ENCODE assay signal across 9 mouse cellular contexts in genomic region chr11:79099032-79099431, GRCm38 (mm10). TPM values are rescaled to one million over a fixed set of nuclear protein-coding genes. Genes with fewer than 3 reads are reported as not detected.
DNase-seq lines count a peak whose midpoint lies in the region; ATAC-seq and TF ChIP-seq lines count a peak whose summit lies in the region.
"Had no signal": no experiment of that assay in that cellular context is flagged by ENCODE, and none has a peak within 500 bp of the region (broad histone marks: within the 10 kb centered on the region; RNA-seq: fewer than 3 reads in every experiment).

No protein-coding gene starts in this region.

- no peaks in the 10 kb centered on the region for H3K27me3 ChIP-seq in liver, adult 2 months (ENCODE audit: control insufficient read depth, insufficient read depth, low read length)
- H3K27me3 ChIP-seq in liver, embryonic 11.5 days (replicated peaks; ENCODE audit: control insufficient read depth, insufficient read depth, low read length) = no peaks in the 10 kb centered on the region
- no peaks in the 10 kb centered on the region for H3K27me3 ChIP-seq in limb, embryonic 12.5 days

- 0 out of 2 replicates have a peak, but pooled peaks cover 3% of the 10 kb centered on the region for H3K79me2 ChIP-seq in liver, adult 2 months (ENCODE audit: control insufficient read depth, insufficient read depth, low read length)

- TF ChIP-seq POLR2A in liver, adult 2 months (IDR thresholded peaks at IDR 0.05; ENCODE audit: extremely low read depth, insufficient read depth, low read length) = no peak

- H3K4me3 ChIP-seq in liver, adult 2 months (ENCODE audit: insufficient read depth, low read depth, low read length) = no peak overlapping the region
- no peak overlapping the region for H3K4me3 ChIP-seq in liver, embryonic 11.5 days (ENCODE audit: low read depth, low read length)
- no peak overlapping the region for H3K4me3 ChIP-seq in brown adipose tissue, adult 24 weeks (ENCODE audit: insufficient read depth, low read depth, low read length)
- no peak overlapping the region for H3K4me3 ChIP-seq in limb, embryonic 12.5 days (replicated peaks)

- no peaks in the 10 kb centered on the region for H3K9me3 ChIP-seq in liver, embryonic 11.5 days (ENCODE audit: control insufficient read depth, low read length)
- H3K9me3 ChIP-seq in limb, embryonic 12.5 days = no peaks in the 10 kb centered on the region

- no peak overlapping the region for H3K9ac ChIP-seq in liver, adult 2 months (ENCODE audit: low read depth, low read length)
- no peak overlapping the region for H3K9ac ChIP-seq in liver, embryonic 11.5 days (ENCODE audit: low read depth, low read length)
- H3K9ac ChIP-seq in limb, embryonic 12.5 days (replicated peaks) = no peak overlapping the region
- H3K9ac ChIP-seq: lung, embryonic 14.5 days had no signal

- no peak overlapping the region for H3K4me2 ChIP-seq in liver, embryonic 11.5 days
- H3K4me2 ChIP-seq in limb, embryonic 12.5 days = no peak overlapping the region
- H3K4me2 ChIP-seq: lung, embryonic 14.5 days had no signal

- peaks cover 3% of the 10 kb centered on the region; the same call in 1 of the 2 replicates for H3K4me1 ChIP-seq in liver, adult 2 months (ENCODE audit: control insufficient read depth, insufficient read depth, low read length)
- peaks cover 12% of the 10 kb centered on the region; the same call in 1 of the 2 replicates for H3K4me1 ChIP-seq in liver, embryonic 11.5 days (replicated peaks; ENCODE audit: control insufficient read depth, insufficient read depth, low read length)
- H3K4me1 ChIP-seq in brown adipose tissue, adult 24 weeks (ENCODE audit: control insufficient read depth, insufficient read depth, insufficient read length, low read length) = peaks cover 59% of the 10 kb centered on the region
- H3K4me1 ChIP-seq in limb, embryonic 12.5 days (replicated peaks) = peaks cover 39% of the 10 kb centered on the region

- 64% methylated on average over 8 of the region's 8 CpGs for WGBS in liver, adult 2 months
- 80% methylated on average over 8 of the region's 8 CpGs for WGBS in liver, embryonic 11.5 days
- 69% methylated on average over 8 of the region's 8 CpGs for WGBS in limb, embryonic 12.5 days

- H3K36me3 ChIP-seq in liver, adult 2 months (ENCODE audit: control insufficient read depth, insufficient read depth, low read length) = no peaks in the 10 kb centered on the region
- H3K36me3 ChIP-seq in liver, embryonic 11.5 days (ENCODE audit: control insufficient read depth, insufficient read depth, low read length) = no peaks in the 10 kb centered on the region
- H3K36me3 ChIP-seq in limb, embryonic 12.5 days = no peaks in the 10 kb centered on the region

- no peak for ATAC-seq in liver, embryonic 11.5 days (replicated peaks; ENCODE audit: low FRiP score)
- ATAC-seq in limb, embryonic 12.5 days (ENCODE audit: insufficient number of reproducible peaks, insufficient read depth, low FRiP score, low TSS enrichment, low read depth) = no peak
- ATAC-seq in CD4-positive, CD25-positive, alpha-beta regulatory T cell, adult 4 months = no peak

- DNase-seq in cerebellum, adult 9-11 months = peak; percentile 26
- no peak for DNase-seq in cerebellum, postnatal 36 days
- DNase-seq in liver, adult 2 months (ENCODE audit: extremely low read depth, low read depth, low spot score) = no peak
- no peak for DNase-seq in liver, embryonic 11.5 days (ENCODE audit: low spot score)
- no peak for DNase-seq in right cerebral cortex, postnatal 14 days
- DNase-seq: lung, embryonic 14.5 days had no signal

- no peak for TF ChIP-seq CTCF in liver, adult 2 months (IDR thresholded peaks at IDR 0.05; ENCODE audit: low read depth, low read length)

- H3K27ac ChIP-seq in liver, adult 2 months (replicated peaks; ENCODE audit: insufficient read depth, low read depth, low read length) = 0 out of 2 replicates have a peak overlapping the region, but pooled peaks have one; percentile 3
- H3K27ac ChIP-seq in liver, embryonic 11.5 days (ENCODE audit: low read depth, low read length) = no peak overlapping the region
- peak overlapping the region; percentile 19 for H3K27ac ChIP-seq in brown adipose tissue, adult 24 weeks (replicated peaks; ENCODE audit: low read depth, low read length)
- peak overlapping the region; percentile 60 for H3K27ac ChIP-seq in limb, embryonic 12.5 days

RNA-seq across cellular contexts. Expression of gene Ksr1, which starts 47.2 kb away (rescaled TPM):
- total RNA-seq in liver, adult 2 months (2014; rRNA removed) = 0.65 and 1.2 TPM in 2 replicates
- polyA plus RNA-seq in liver, adult 2 months (2012; rRNA removed) = 1.2 and 1.5 TPM in 2 replicates
- 4.1 and 5.0 TPM in 2 replicates for polyA plus RNA-seq in liver, embryonic 11.5 days (2014; fragmentation: Nextera tagmentation; extraction: Ambion mirVana)
- polyA plus RNA-seq in brown adipose tissue, adult 24 weeks (2012; ENCODE audit: insufficient read depth, insufficient read length, missing spikeins) = 4.6 TPM in 2 replicates
- polyA plus RNA-seq in limb, embryonic 12.5 days (2016; fragmentation: Nextera tagmentation; extraction: Ambion mirVana) = 2.7 and 4.3 TPM in 2 replicates
- polyA plus RNA-seq in CD4-positive, CD25-positive, alpha-beta regulatory T cell, adult 4 months (2017; shearing (Covaris generic)) = 1 to 10 TPM; 2.5 to 4.1 TPM
